Mouse (Mus musculus) hematopoietic stem cell, adult 5-6 weeks (primary cell): ENCODE measurements around the gene Ffar2. TPM values are rescaled to one million over a fixed set of nuclear protein-coding genes. Genes with fewer than 3 reads are reported as not detected.
A peak's percentile ranks its signal among the peaks of the same experiment; 100 is the strongest.

Experiments
- ATAC-seq, 2 experiments: fragments of 125-278 bp in 1 of 2; replicated peaks in 1 of 2; 2 replicates each; pipeline ENCODE4 v1.8.0; 2016 to 2017; ENCODE audit warnings: inconsistent platforms in 2 of 2, mild to moderate bottlenecking in 2 of 2, moderate number of reproducible peaks in 2 of 2, low read depth in 1 of 2, moderate TSS enrichment in 1 of 2; ENCODE audit not compliant: low FRiP score in 2 of 2, poor library complexity in 2 of 2, severe bottlenecking in 2 of 2, insufficient read depth in 1 of 2, low TSS enrichment in 1 of 2
- total RNA-seq: library from RNA; stranded (forward); fragments of 172-1452, 232-1000 nt; gene quantifications from 2 replicates; pipeline ENCODE4 v1.2.3, GENCODE M21; 2017

Gene Ffar2
- total RNA-seq, 1 experiment from 2014 or later, result 31.8 TPM

DNA sequence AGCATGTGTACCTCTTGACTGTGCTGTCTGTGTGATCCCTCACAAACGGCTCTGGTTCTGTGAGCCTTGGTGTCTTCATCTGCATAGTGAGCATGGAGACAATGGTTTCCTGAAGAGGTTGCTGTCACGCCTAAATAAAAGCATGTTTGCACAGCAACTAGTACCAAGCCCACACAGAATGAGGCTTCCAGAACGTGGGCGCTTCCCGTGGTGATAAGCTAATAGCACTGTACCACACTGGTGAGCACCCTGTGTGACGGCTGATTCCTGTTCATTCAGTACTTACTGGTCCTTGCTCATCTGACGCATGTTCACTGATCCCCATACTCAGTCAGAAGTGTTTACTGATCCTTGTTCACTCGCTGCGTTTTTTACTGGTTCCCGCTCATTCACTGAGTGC is 33.4 kb downstream of the Ffar2 start:
- ATAC-seq, result no peak

GRCm38 (mm10) chr7:30787377-30788022 is 36.1 kb downstream of the Ffar2 start, which contains the start of gene Krtdap:
TSS of gene Krtdap (plus strand) at chr7:30787896.
- no peak for ATAC-seq

DNA sequence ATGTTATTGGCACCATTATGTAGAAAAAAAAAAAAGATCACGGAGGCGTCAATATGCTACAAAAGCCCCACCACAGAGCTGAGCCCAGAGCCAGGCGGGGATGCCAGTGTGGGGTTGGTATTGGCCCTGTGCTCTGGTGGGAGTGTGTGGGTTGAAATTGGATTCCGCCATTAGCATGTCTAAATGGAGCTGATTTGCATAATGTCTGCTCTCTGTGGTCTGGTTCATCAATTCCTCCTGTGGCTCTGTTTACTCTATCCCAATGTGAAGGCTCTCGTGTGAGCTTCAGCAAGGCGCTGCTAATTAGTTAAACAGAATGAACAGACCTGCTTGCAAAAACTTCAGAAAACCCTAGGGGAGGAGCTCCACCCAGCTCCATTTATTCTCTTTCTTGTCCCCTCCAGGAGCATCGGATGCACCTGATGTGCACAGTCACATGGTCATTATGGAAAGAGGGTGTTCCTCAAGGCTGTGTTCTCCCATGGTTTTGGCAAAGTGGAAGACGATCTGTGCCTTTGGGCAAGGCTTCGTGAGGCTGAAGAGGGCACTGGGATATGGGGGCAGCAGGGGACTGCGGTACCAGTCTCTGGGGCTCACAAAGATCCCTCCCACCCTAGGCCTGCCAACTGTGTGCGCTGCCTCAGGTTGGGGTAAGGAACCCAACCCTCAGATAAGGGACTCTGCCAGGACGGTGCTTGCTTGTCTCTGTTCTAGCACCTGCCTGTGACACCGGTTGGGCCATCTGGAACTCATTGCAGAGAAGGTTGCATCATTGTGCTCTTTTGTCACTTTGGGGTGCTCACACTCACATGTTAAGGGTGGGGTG is 37.6 kb downstream of the Ffar2 start:
- no peak for ATAC-seq

DNA sequence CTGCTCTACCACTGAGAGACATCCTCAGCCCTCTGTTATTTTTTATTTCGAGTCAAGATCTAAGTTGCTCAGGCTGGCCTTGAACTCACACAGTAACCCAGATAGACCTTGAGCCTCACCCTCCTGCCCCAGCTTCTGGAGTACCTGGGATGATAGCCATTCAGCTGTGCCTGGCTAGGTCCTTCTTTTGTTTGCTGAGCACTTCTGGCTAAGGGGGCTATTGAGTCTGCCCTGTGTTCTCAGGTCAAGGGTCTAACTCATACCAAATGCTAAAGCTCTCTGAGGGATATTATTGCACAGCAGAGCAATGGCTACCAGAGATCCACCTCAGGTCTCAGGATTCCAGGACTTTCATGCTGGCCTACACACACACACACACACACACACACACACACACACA is 38.4 kb downstream of the Ffar2 start:
- no peak for ATAC-seq

- no peak for ATAC-seq
Measured at GRCm38 (mm10) chr7:30782658-30783057, 40.9 kb downstream of the Ffar2 start.

- peak in 1 of 2 experiments; percentile 73; a peak in 2 of 4 replicates for ATAC-seq
Measured at GRCm38 (mm10) chr7:30781792-30782191, 41.8 kb downstream of the Ffar2 start.

GRCm38 (mm10) chr7:30777911-30778310 is 45.7 kb downstream of the Ffar2 start:
- no peak for ATAC-seq

DNA sequence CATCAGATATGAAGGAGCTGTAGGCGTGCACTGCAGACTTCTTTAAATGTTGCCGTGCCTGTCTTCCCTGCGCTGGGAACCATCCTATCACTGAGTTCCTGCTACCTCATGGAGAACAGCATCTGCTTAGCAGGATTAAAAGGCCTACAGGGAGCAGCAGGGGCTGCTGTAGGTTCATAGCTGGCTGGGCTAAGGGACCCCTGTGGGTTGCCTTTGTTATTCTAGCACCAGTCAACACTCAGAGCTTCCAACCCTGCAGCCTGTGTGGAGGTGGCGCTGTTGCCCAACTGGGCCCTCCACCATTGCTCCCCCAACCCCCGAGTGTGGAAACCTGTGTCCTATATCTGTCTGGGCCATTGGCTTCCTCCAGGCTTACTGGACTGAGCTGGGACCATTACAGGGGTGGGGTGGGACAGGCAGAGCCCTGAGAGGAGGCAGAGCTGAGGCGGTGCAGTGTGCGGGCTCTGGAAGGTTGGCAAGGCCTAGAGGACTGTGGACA is 46.4 kb downstream of the Ffar2 start:
- ATAC-seq, result peak in 1 of 2 experiments; percentile 19; a peak in 1 of 4 replicates

DNA sequence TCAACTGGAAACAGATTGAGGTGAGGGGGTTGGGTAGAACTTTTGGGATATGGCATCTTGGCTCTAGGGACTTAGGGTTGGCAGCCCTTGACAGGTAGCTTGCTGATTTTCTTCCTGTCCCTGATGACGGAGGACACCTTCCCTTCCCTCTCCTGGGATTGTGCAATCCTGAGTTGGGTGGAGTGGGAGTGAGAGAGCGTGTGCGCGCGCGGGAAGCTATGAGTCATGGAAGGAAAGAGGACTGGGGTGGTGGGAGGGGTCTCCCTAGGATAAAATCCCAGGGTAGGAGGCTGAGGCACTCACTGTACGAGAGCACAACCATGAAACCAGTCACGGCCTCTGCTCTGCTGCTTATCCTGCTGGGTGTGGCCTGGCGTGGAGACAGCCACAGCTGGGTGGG is 47.5 kb downstream of the Ffar2 start:
- no peak for ATAC-seq

GRCm38 (mm10) chr7:30769236-30769635 is 54.3 kb downstream of the Ffar2 start:
- ATAC-seq, result no peak

Other genes with a start within 250 kb of the Ffar2 start
- 18.7 and 26.5 TPM in 2 replicates for gene Kmt2b, start 235.0 kb downstream of the Ffar2 start, total RNA-seq
- gene Zbtb32, start 224.9 kb downstream of the Ffar2 start, total RNA-seq, result not detected in 2 replicates
- gene Upk1a, start 210.9 kb downstream of the Ffar2 start, total RNA-seq, result not detected in 2 replicates
- 272 and 375 TPM in 2 replicates for gene Cox6b1, start 197.6 kb downstream of the Ffar2 start, total RNA-seq
- not detected in 2 replicates for gene Etv2, start 187.9 kb downstream of the Ffar2 start, total RNA-seq
- 17.5 and 44.4 TPM in 2 replicates for gene Rbm42, start 173.5 kb downstream of the Ffar2 start, total RNA-seq
- gene Haus5, start 158.8 kb downstream of the Ffar2 start, total RNA-seq, result 16.2 and 20.0 TPM in 2 replicates
- gene Pmis2, start 152.2 kb downstream of the Ffar2 start, total RNA-seq, result not detected in 2 replicates
- gene 2200002J24Rik, start 124.8 kb downstream of the Ffar2 start, total RNA-seq, result not detected in 2 replicates
- 0.25 TPM in 1 of 2 replicates, not detected in the other for gene Atp4a, start 111.6 kb downstream of the Ffar2 start, total RNA-seq
- 34.0 and 38.9 TPM in 2 replicates for gene Tmem147, start 94.2 kb downstream of the Ffar2 start, total RNA-seq
- gene Gapdhs, start 80.1 kb downstream of the Ffar2 start, total RNA-seq, result not detected in 2 replicates
- gene Sbsn, start 72.3 kb downstream of the Ffar2 start, total RNA-seq, result 0.25 and 2.8 TPM in 2 replicates
- gene Dmkn, start 60.0 kb downstream of the Ffar2 start, total RNA-seq, result 5.8 TPM in 1 of 2 replicates, not detected in the other
- gene Krtdap, start 35.9 kb downstream of the Ffar2 start, total RNA-seq, result not detected in 2 replicates
- not detected in 2 replicates for gene Ffar3, start 32.4 kb upstream of the Ffar2 start, total RNA-seq
- not detected in 2 replicates for gene Ffar1, start 37.8 kb upstream of the Ffar2 start, total RNA-seq
- not detected in 2 replicates for gene Cd22, start 56.6 kb upstream of the Ffar2 start, total RNA-seq
- 0.38 TPM in 1 of 2 replicates, not detected in the other for gene Mag, start 91.1 kb upstream of the Ffar2 start, total RNA-seq
- not detected in 2 replicates for gene Hamp2, start 100.9 kb upstream of the Ffar2 start, total RNA-seq
- not detected in 2 replicates for gene Hamp, start 120.3 kb upstream of the Ffar2 start, total RNA-seq
- 120 and 164 TPM in 2 replicates for gene Usf2, start 133.0 kb upstream of the Ffar2 start, total RNA-seq
- gene Lsr, start 149.7 kb upstream of the Ffar2 start, total RNA-seq, result 1.2 and 2.4 TPM in 2 replicates
- not detected in 2 replicates for gene Fam187b, start 150.0 kb upstream of the Ffar2 start, total RNA-seq
- 383 and 391 TPM in 2 replicates for gene Fxyd5, start 218.7 kb upstream of the Ffar2 start, total RNA-seq
- gene Fxyd7, start 227.7 kb upstream of the Ffar2 start, total RNA-seq, result 2.2 TPM in 1 of 2 replicates, not detected in the other
- 2.7 and 15.3 TPM in 2 replicates for gene Fxyd1, start 233.4 kb upstream of the Ffar2 start, total RNA-seq
- gene Lgi4, start 235.6 kb upstream of the Ffar2 start, total RNA-seq, result not detected in 2 replicates